Mouse (Mus musculus): ENCODE results near the gene Hmgn3.
A peak's percentile ranks its signal among the peaks of the same experiment; 100 is the strongest.
"Not testable (repeated sequence)": the region's sequence is repeated elsewhere in the genome, so short reads cannot be mapped to it uniquely, and the experiment has no call there.

Gene Hmgn3

DNA sequence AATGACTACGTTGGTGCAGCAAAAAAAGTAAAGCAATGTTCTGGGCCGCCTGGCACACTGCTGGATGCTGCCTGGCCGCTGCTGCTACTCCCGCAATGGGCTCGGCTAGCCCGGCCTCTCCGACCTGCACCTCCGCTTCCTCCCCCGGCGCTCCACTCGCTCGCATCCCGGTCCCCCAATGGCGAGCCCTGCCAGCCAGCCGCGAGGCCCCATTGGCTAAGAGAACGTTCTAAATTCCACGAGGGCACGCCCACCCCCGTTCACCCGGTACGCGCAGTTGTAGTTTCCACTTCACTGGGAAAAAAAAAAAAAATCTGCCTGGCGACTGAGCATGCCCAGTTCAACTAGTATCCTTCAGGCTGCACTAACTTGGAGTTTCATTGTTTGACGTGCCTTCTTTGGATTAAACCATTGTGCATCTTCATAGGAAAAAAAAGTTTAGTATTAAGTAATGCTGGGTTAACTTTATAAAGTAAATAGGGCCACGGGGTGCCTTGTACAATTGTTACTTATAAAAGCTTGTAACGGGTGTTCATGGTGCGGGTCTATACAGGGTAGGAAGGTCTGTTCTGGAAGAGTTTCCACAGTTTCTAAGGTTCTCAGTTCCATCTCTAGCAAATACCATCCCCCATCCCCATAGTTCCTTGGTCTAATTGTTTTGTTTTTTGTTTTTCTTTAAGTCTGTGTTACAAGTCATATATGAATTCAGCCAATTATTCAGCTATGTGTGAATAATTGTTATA is at the start of gene Hmgn3:
Gene Hmgn3, minus strand, starts transcription at position 240 of the 743 bp plus-strand sequence.
- DNase-seq = peak; percentile 67

GRCm38 (mm10) chr9:83195765-83196164 is 49.3 kb upstream of the Hmgn3 start:
- no peak for DNase-seq

DNA sequence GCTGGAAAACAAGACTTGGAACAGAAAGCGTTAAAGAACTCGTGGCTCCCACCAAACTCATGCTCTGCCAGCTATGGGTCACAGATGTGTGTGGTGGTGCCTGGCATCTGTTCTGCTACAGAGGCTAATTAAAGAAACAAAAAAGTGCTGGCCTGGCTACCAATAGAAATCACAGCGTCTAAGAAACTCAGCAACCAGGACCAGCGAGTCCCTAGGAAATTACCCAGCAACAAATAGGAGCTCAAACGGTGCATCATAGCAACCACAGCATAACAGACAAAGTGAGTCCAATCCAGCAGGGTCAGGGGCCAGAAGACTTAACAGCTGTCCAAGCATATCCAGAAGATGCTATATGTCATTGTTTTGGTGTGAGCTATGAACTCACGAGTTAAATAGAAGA is 48.5 kb upstream of the Hmgn3 start:
- DNase-seq = no peak

DNA sequence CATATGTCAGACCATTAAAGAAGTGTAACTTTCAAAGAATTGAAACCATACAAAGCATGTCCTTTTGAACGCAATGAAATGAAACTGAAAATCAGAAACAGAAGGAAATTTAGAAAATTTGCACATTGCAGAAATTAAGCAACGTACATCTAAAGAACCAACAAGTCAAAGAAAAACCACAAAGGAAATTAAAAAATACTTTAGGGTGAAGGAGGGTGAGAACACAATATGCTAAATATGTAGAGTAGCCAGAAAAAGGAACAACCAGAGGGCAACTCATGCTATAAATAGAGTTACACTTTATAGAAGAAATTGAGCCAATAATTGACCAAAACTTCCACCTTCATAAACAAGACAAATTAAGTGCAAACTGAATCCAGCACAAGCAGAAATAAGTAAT is 41.3 kb upstream of the Hmgn3 start:
- no peak for DNase-seq

- peak; percentile 14 to 48 for DNase-seq
Measured at GRCm38 (mm10) chr9:83145591-83146445, 667 bp downstream of the Hmgn3 start.

DNA sequence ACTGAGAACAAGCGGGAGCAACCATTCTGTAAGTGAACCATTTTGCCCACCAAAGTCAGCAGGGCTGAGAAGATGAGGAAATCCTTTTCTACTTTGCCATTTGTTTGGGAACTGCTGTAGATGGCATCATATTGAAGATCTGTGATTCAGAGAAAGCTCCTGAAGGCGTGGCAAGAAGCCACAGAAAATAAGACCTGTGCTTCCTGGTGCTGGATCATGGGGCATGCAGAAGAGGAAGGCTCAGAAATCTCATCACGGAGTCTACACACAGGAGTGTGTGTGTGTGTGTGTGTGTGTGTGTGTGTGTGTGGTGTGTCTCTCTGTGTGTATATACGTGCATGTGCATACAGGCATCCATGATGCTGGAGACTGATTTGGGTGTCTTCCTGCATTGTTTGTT is 16.7 kb downstream of the Hmgn3 start:
- DNase-seq = no peak

DNA sequence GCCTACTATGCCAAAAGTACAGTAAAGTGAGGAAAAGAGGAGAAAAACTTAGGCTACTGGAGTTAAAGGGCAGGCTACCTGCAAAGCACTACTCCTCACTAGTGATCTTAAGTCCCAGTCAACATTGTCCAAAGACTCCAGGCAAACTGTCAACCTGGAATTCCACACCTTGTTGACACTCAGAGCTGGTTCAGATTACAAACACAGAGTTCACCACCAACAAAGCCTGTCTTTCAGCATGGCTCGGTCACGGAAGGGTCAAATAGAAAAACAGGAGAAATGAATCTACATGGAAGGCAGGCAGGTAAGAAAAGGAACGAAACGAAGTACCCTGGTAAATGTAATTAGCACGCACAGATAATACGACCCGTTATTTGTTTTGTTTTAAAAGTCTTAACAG is 18.6 kb downstream of the Hmgn3 start:
- no peak for DNase-seq

DNA sequence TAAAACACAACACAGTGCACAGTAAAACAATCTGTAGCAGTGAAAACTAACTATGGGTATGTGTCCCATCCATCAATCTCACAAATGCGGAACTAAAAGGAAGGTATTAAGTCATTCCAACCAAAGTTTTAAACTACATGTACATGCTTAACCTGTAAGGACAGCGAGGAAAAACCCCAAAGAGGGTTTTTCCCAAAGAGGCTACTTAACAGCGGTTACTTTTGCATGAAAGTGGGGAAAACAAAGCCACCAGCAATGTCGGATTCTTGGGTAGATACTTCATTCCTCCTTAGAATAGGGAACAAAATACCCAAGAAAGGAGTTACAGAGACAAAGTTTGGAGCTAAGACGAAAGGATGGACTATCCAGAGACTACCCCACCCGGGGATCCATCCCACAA is 20.0 kb downstream of the Hmgn3 start:
- DNase-seq = not testable (repeated sequence)

DNA sequence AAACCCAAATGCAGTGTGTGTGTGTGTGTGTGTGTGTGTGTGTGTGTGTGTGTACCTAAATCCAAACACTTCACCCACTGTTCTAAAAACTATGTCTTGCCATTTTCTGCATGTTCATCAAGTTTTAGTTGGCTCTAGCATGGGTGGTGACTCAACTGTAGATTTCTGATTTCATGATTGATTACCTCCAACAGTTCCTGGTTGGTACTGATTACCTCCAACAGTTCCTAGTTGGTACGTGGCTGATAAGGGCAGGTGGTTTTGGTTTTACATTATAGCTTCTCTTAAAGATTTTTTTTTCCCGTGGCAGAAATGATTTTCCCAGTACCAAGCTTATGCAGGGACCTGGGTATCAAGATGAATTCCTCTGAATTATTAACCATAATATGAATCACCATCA is 27.3 kb downstream of the Hmgn3 start:
- no peak for DNase-seq

DNA sequence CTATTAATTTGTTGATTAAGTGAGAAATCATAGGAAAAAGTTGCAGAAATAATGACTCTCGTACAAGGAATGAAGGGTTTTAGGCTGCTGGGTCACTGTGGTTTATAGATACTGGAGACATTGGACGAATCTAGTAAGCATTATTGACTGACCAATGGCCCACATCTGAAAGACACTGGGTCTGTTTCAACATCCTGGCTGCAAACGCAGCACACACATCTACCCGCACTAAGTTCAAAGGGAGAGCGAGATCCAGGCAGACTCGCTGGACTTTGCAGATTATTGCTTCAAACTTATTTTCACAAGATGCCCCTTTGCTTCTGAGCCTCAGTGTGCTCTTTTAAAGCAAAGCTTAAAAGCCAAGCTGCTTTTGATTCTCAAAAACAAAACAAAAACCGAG is 29.0 kb downstream of the Hmgn3 start:
- no peak for DNase-seq

DNA sequence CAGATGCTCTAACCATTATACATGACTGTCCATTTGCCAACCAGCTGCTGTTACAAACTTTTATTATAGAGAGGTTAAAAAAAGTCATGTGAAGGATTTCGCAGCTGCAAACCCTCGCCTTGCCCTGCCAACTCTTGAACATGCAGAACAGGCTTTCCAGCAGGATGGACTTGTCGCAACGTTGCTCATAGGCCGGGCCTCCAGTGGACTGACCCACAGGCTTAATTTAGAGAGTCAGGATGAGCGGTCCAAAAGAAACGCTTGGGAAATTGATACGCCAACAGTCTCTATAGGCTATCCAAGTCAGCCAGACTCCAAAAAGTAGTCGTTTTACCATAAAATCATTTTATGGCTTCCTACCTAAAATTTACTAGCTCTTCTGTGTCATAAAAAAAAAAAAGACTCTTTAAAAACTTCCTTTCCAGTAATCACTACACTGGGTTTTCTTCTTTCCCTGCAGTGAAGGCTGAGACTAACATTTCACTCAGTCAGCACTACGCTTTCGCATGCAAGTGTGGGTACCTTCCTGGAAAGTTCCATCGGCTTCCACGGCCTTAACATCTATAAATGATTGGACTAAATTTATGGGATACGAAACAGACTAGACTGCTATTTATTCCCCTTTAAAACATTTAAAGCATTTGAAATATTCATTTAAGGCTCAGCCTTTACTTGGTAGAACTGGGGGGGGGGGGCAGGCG is 29.6 kb downstream of the Hmgn3 start:
- DNase-seq = no peak

- no peak for DNase-seq
Measured at GRCm38 (mm10) chr9:83115676-83116075, 30.8 kb downstream of the Hmgn3 start.

GRCm38 (mm10) chr9:83113800-83114217 is 32.7 kb downstream of the Hmgn3 start:
- peak; percentile 12 to 24 for DNase-seq

- peak; percentile 17 to 20 for DNase-seq
Measured at GRCm38 (mm10) chr9:83112305-83112768, 34.1 kb downstream of the Hmgn3 start.

DNA sequence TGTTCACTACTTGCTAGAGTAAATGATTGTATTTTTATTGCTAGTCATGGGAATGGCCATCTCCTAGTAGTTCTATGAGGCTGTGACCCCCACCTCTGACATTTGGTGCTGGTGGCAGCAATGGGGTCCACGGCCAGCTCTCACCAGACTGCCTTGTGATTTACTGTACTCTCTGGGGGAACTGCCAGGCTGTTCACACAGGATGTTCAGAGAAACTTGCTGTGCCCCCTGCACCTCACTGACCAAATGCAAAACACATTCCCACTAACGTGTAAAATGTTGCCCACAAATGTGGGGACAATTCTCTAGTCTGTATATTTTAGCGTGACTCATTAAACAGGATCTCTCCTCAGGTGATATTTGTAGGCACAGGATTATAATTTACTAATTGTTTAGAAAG is 34.7 kb downstream of the Hmgn3 start:
- peak; percentile 9 to 27 for DNase-seq

- peak; percentile 6 to 14 for DNase-seq
Measured at GRCm38 (mm10) chr9:83111117-83111686, 35.3 kb downstream of the Hmgn3 start.

- no peak for DNase-seq
Measured at GRCm38 (mm10) chr9:83110406-83111116, 35.9 kb downstream of the Hmgn3 start.

DNA sequence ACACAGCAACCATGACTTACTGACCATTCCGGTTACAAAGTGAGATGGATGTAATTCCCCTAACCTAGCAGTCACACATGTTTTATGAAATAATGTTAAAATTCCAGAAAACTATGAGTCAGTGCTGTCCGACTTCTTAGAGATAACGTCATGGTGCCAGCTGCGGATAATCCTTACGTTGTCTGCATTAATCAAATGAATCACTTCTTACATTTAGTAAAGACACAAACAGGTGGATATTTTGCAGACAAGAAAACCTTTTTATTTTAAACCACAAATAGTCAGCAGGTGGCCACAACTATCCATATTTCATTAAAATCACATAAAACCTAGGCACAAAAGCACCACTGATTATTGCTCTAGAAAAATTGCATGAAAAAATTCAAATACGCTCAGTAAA is 36.8 kb downstream of the Hmgn3 start:
- no peak for DNase-seq

DNA sequence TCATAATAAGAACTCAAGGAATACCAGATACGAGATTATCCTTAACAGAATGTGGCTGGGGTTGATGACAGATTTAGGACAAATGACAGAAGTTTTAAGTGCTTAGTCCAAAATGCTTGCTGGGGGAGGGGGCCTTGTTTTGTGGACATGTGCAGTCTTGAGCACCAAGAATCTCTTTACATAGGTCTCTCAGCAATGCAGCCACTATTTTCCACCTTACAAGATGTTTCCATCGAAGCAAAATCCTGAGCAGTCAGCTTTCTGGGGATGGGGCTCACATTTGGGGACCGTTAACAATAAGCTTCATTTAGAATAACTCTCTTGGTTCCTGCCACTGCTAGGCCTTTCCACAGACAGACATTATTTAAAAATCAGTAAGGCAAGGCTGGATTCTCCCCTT is 37.7 kb downstream of the Hmgn3 start:
- DNase-seq = no peak

GRCm38 (mm10) chr9:83103785-83104184 is 42.7 kb downstream of the Hmgn3 start:
- DNase-seq = no peak

DNA sequence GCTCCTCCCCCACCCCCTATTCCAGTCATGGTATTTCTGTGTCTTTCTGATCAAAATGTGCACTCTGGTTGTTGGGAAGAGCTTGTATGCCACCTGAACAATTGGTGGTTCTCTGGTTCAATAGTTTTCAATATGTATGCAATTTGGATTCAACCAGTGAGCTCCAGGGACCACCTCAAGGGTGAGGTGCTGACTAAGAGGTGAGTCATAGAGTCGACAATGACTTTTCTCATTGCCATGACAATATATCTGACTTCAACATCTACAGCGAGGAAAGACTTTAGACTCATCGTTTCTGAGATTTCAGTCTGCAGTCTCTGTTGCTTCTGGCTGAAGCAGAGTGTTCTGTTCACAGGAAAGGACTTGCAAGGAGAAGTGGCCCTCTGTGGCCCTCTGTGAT is 44.8 kb downstream of the Hmgn3 start:
- DNase-seq = no peak

DNA sequence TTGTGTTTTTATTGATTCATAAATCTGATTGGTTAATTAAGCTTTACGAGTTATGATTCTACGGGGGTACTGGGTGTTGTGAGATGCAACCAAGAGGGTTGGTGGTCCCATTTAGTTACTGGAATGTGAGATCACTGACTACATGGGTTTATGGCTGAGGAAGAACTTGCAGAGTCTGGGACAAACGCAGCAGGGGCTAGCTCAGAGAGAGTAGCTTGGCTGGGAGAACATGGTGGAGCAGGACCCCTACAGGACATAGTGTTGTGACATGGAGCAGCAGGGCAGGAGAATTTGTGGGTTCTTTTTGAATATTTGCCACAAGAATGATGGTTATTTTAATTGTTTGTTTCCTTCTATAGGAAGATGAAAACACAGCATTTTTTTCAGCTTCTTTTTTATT is 45.7 kb downstream of the Hmgn3 start:
- no peak for DNase-seq
